Mouse (Mus musculus) right cerebral cortex, adult 18-20 months (tissue): ENCODE results near the gene Fcgr3.
"Not testable (repeated sequence)": the region's sequence is repeated elsewhere in the genome, so short reads cannot be mapped to it uniquely, and the experiment has no call there.

Experiments
- DNase-seq: peaks from one replicate; pipeline ENCODE4 v3.0.0; 2022; ENCODE audit warnings: mixed read lengths

Fcgr3 gene

DNA sequence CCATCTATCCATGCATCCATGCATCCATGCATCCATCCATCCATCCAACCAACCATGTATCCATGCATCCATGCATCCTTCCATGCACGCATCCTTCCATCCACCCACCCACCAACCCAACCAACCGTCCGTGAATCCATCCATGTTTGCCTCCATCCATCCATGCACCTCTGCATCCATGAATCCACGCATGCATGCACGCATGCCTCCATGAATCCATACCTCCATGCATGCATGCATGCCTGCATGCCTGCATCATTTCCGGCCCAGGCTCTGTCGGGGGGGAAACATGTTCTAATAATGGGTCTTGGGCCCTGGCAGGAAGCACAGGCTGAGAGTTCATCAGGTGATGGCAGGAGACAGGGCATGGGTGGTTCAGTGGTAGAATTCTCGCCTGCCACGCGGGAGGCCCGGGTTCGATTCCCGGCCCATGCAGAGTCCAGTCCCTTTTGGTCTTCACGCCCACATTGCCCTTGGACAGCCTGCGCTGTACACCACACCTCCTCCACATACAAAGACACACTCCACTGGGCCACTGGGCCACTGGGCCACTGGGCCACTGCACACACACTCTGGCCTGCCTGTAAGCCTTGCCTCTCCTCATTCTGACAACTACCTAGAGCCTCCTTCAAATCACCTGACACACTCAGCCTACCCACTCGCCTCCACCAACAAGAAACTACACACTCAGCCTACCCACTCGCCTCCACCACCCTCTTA lies 16.9 kb upstream of the Fcgr3 start:
- DNase-seq, result not testable (repeated sequence)

DNA sequence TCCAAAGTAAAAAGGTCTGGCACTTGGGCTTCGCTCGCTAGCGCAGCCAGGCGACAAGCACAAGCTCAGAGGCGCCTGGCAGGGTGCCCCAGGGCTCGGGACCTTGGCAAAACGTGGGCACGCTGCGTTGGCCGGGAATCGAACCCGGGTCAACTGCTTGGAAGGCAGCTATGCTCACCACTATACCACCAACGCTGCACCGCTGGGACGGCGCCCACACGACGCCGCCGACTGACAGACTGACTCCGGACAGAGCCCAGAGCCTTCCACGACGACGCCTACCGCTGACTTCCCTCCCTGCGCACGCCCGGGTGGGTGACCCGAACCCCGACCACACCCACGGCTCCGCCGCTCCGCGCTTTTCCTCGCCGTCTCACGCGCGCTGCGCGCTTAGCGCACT lies 15.1 kb upstream of the Fcgr3 start:
- not testable (repeated sequence) for DNase-seq

- not testable (repeated sequence) for DNase-seq
Observed at GRCm38 (mm10) chr1:171079345-171079744, 14.6 kb upstream of the Fcgr3 start.

DNA sequence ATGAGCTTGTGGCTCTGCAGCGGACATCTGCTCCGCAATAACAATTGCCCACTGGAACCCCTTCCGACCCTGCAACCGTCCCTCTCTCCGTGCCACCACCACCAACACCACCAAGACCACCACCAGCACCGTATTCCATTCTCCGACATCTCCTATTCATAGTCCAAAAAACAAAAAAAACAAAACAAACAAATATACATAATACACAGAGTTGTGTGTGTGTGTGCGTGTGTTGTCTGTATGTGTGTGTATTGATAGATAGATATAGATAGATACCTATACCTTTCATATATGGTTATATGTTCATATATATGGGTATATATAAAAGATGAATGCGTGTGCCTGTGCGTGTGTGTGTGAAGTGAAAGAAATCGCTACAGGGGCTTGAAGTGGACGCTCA lies 13.7 kb upstream of the Fcgr3 start:
- DNase-seq, result not testable (repeated sequence)

GRCm38 (mm10) chr1:171077955-171078354 lies 13.2 kb upstream of the Fcgr3 start:
- peak; percentile 28 for DNase-seq

DNA sequence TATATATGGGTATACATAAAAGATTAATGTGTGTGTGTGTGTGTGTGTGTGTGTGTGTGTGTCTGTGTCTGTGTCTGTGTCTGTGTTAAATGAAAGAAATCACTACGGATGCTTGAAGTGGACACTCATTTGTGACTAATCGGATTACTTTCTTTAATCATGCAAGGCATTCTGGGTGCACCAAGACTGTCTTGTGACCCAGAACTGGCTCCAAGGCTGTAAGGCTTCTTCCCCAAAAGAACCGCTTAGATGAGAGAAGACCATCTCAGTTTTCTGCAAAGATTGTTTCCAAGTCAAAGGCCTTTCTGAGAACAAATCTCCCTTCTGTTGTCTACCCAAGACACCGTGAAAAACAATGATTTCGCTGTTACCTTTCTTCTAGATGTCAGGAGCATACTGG lies 12.5 kb upstream of the Fcgr3 start:
- not testable (repeated sequence) for DNase-seq

DNA sequence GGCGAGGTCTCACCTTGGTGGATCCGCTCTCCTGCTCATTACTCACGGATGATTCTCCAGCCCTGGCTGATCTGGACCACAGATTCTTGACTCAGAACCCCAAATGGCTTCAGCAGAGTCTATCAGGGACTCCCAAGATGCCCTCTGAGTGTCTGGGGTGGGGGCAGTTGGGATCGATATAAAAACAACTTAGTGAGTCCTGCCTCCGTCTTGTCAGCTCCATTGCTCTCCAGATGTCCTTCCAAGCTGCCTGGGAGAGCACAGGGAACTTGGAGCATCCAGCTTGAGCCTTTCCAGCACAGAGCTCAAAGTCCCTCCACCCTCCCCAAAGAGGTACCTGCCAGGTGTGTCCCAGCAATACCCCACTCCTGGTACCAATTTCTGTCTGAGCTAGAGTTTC lies 11.4 kb upstream of the Fcgr3 start:
- DNase-seq, result not testable (repeated sequence)

DNA sequence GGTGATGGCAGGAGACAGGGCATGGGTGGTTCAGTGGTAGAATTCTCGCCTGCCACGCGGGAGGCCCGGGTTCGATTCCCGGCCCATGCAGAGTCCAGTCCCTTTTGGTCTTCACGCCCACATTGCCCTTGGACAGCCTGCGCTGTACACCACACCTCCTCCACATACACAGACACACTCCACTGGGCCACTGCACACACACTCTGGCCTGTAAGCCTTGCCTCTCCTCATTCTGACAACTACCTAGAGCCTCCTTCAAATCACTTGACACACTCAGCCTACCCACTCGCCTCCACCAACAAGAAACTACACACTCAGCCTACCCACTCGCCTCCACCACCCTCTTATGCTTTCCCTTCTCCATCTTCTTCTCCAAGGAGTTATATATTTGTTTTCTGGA lies 9.5 kb upstream of the Fcgr3 start:
- peak; percentile 18 for DNase-seq

DNA sequence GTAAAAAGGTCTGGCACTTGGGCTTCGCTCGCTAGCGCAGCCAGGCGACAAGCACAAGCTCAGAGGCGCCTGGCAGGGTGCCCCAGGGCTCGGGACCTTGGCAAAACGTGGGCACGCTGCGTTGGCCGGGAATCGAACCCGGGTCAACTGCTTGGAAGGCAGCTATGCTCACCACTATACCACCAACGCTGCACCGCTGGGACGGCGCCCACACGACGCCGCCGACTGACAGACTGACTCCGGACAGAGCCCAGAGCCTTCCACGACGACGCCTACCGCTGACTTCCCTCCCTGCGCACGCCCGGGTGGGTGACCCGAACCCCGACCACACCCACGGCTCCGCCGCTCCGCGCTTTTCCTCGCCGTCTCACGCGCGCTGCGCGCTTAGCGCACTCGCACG lies 7.5 kb upstream of the Fcgr3 start:
- DNase-seq, result not testable (repeated sequence)

DNA sequence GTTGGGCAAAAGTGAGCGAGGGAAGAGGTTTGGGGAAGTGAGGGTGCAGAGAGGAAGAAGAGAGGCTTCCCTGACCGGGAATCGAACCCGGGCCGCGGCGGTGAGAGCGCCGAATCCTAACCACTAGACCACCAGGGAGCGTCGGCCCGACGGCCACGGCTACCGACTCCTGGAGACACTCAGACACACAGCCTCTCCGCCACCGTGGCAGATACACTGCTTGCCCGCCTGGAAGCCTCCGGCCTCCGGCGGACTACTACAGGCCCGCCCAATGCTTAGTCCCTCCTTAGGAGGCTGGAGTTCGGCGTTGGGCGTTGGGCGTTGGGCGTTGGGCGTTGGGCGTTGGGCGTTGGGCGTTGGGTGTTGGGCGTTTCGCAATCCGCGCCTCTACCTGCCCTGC lies 7.0 kb upstream of the Fcgr3 start:
- not testable (repeated sequence) for DNase-seq

DNA sequence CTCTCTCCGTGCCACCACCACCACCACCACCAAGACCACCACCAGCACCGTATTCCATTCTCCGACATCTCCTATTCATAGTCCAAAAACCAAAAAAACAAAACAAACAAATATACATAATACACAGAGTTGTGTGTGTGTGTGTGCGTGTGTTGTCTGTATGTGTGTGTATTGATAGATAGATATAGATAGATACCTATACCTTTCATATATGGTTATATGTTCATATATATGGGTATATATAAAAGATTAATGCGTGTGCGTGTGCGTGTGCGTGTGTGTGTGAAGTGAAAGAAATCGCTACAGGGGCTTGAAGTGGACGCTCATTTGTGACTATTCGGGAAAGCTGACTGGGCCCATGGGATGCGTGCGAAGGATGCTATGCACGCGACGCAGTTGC lies 6.1 kb upstream of the Fcgr3 start:
- DNase-seq, result not testable (repeated sequence)

DNA sequence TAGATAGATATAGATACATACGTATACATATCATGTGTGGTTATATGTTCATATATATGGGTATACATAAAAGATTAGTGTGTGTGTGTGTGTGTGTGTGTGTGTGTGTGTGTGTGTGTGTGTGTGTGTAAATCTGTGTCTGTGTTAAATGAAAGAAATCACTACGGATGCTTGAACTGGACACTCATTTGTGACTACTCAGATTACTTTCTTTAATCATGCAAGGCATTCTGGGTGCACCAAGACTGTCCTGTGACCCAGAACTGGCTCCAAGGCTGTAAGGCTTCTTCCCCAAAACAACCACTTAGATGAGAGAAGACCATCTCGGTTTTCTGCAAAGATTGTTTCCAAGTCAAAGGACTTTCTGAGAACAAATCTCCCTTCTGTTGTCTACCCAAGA lies 4.8 kb upstream of the Fcgr3 start:
- DNase-seq, result not testable (repeated sequence)

DNA sequence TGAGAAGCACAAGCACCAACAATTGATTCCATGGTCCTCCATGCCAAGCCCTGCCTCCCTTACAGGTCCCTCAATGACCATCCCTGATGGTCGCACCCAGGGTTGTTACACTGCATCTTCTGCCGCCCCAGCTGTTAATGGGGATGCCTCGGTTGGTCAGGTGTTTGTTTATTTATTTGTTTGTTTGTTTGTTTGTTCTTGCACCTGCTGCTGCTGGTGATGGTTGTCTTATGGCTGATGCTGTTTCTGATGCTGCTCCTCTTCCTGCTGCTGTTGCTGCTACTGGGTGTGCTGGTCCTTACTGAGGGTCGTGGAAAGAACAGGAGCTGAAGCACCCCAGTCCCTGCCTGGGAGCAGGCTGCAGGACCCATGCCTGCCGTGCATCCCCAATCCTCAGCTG lies 3.2 kb upstream of the Fcgr3 start:
- DNase-seq, result not testable (repeated sequence)

GRCm38 (mm10) chr1:171066583-171066982 lies 1.8 kb upstream of the Fcgr3 start:
- DNase-seq, result not testable (repeated sequence)

DNA sequence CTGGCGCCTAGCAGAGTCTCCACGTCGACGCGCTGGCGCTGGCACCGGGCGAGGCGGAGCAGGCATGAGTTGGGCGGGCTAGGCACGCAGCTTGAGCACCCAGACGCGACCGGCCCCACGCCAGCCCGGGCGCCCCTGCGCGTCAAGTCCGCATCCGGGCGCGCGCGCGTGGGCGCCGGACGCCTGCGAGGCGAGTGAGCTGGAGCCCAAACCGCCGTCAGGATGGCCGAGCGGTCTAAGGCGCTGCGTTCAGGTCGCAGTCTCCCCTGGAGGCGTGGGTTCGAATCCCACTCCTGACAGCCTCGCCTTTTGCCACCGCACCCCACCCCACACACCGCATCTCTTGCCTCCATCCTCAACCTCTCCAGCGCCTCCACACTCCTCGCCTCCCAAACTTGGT lies 1.0 kb upstream of the Fcgr3 start:
- DNase-seq, result peak; percentile 43

DNA sequence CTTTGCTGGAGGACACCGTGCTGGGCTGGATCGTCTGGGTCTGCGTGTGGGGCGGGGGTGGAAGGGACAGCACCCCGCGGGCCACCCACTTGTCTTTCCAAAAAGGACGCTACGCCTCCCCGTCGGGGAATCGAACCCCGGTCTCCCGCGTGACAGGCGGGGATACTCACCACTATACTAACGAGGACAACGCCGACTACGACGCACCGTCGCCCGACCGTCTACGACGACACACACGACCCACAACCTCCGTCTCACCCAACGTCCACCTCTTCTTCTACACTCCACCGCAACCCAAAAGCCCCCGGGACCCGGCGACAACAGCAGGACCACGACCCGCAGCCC lies 480 bp upstream of the Fcgr3 start:
- DNase-seq, result peak; percentile 43

- DNase-seq, result peak; percentile 33
Observed at GRCm38 (mm10) chr1:171063569-171064490, 905 bp downstream of the Fcgr3 start.

DNA sequence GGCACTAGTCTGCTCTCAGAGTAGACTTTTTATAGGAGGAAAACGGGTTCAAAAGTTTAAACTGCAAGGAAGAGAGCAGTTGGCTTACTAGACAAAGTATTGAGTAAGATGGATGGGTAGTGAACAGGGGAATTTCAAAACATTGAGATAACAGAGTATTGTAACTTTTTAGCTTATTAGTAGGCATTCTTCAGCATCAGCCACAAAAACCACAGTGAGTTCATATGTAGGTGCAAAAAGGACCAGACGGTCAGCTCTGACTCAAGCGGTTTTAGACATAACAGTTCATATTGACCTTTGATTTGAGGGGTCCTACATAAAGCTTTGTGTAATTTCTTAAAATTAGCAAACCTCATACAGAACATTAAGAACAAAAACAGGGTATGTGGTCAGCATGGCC lies 3.2 kb downstream of the Fcgr3 start:
- no peak for DNase-seq

DNA sequence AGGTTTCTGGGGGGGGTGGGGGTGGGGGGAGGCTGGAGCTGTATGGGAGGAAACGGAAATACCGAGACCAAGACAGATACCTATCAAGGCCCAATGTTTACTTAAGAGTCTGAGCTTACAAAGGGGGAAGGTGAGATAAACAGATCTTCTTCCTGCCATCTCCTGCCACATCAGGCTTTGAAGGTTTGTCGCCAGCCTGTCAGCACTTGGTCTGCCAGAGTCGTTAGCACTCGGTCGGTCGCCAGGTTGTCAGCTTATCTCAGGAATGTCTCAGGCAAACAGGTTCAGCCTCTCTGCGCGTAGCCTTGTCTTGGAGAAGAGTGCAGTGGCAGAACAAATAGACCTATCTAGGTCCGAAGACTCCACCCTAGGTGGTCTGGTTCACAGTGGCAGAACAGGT lies 4.3 kb downstream of the Fcgr3 start:
- no peak for DNase-seq

DNA sequence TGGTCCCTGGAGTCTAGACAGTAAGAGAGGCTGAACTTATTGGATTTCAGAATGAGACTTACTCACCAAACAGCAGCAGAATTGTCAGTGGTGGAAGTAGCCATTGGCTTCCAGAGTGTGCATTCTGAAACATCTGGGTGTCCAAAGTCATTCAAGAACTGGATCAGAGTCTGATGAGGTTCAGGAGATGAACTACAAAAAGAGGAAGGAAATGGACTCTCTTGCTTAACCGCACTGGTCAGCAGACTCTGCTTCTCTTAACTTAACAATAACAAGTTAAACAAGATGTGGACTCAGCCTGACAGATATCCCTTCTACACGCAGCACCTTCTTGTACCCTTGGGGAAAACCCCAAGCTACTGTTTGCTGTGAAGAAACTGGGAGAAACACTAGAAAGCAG lies 5.5 kb downstream of the Fcgr3 start:
- DNase-seq, result no peak

DNA sequence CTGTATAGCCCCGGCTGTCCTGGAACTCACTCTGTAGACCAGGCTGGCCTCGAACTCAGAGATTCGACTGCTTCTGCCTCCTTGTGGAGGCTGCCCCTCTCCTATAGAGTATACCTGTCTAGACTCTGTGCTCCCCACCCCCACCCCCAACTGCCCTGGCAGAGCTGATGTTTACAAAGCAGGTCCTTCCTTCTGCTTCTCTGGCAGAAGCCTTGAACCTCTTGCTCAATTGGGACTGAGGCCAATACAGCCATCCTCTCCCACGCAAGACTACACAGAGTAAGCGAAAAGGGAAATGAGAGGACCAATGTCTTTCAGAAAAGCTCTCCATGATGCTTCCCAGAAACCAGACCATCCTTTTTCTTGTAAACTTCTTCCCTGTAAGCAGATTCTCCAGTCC lies 7.5 kb downstream of the Fcgr3 start:
- DNase-seq, result no peak

DNA sequence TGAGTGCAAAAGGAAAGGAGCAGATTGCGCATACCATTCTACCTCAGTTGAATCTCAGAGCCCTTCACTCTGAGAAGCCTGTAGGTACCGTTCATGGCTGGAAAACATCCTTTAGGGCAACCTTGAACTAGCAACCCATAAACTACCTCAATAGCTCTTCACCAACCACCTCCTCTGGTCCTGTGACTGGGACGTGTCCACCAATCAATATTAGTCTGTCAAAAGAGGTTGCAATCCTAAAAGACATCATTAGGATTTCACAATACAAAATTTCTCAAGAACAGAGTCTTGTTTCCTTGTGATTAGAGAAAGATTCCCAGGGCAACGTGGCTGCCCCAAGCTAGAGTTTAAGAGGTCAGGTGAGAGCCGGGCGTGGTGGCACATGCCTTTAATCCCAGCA lies 11.4 kb downstream of the Fcgr3 start:
- DNase-seq, result no peak

DNA sequence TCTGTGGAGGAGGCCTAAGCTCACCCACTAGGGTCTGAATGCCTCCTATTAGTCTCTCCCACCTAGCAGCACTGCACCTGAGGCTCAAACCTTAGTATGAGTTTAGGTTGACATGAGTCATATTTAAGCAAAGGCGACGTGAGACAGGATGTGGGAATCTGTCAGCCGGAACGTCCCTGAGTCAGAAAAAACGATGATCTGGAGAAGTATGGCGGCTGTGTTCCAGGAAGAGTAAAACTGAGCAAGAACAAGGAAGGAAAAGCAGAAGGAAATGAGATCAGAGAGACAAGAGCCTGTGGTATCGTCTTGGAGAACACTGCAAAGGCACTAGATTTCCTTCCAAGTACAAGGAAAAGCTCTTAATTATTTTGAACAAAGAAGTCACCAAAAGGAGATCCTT lies 14.0 kb downstream of the Fcgr3 start:
- no peak for DNase-seq

DNA sequence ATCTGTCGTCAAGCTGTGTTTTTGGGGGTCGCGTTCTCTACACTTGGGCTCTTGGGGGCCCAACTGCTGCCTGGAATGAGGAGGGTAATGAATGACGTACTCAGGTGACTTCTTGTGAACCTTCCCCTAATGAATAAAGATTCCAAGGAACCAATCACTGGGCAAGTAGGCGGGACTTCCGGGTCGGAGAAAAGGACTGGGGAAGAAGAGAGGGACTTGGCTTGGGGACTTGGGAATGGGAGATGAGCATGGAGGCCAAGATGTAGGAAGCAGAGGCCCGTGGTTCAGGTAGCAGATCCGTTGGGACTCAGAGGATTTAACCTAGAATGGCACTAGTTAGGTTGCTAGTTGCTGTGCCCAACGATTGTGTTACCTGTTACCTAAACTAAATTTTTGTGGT lies 15.5 kb downstream of the Fcgr3 start:
- DNase-seq, result no peak
